Mouse (Mus musculus) common myeloid progenitor, adult 5-6 weeks (primary cell): ENCODE measurements around the gene Klhl42. TPM values are rescaled to one million over a fixed set of nuclear protein-coding genes. Genes with fewer than 3 reads are reported as not detected.

Experiments used
- ATAC-seq: replicated peaks from 2 replicates; pipeline ENCODE4 v1.8.0; 2016; ENCODE audit warnings: low read depth, mild to moderate bottlenecking, moderate TSS enrichment, inconsistent platforms; ENCODE audit not compliant: poor library complexity, severe bottlenecking
- total RNA-seq: library from RNA; stranded (forward); fragments of 200-1000, 187-1606 nt; gene quantifications from 2 replicates; pipeline ENCODE4 v1.2.3, GENCODE M21; 2017

Gene Klhl42
- total RNA-seq: 7.8 and 9.9 TPM in 2 replicates

- peak; percentile 72 for ATAC-seq
Observed at GRCm38 (mm10) chr6:147091136-147092120, at the start of gene Klhl42. Gene Klhl42 (plus strand): TSS chr6:147091379.

DNA sequence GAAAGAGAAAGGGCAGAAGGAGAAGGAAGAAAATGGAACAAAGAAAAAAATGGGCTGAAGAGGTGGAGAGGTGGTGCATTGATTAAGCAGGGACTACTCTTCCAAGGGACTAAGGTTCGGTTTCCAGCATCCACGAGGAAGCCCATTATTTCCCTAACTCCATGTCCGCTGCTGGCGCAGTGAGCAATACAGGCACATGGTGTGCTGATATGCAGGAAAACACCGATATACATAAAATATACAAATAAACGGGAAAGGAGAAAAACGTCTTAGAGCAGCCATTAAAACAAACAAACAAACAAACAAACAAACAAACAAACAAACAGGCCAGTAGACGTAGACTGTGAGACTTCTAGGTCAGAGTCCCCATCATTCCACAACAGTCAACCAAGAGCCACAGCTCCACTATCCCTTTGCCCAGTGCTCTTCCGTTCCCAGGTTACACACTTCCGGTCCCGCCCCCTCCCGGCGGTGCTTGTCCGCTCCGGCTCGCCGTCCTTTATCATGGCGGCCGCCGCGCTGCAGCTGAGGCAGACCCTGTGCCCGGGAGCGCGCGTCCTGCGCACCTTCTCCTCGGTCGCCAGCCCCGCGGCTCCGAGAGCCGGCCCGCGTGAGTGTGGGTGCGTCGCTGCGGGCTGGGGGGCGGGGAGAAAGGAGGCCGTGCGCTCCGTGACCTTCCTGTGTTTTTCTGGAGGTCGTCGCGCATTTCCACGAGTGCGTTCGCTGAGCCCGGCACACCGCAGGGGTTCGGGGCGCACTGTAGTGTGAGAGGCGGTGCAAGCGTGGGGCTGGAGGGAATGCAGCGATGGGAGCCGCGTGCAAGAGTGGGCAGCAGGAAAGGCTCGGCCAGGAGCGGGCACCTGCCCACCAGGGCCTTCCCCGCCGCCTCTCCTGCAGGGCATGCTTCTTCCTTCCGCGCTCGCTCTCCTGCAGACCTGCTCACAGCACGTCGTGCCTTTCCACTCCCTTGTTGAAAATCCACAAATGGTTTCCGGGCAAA, 48.6 kb upstream of the Klhl42 start, which contains the start of gene Mrps35:
Mrps35 (plus strand) TSS at position 474 of the 1,000 bp plus-strand sequence.
- peak; percentile 100 for ATAC-seq

DNA sequence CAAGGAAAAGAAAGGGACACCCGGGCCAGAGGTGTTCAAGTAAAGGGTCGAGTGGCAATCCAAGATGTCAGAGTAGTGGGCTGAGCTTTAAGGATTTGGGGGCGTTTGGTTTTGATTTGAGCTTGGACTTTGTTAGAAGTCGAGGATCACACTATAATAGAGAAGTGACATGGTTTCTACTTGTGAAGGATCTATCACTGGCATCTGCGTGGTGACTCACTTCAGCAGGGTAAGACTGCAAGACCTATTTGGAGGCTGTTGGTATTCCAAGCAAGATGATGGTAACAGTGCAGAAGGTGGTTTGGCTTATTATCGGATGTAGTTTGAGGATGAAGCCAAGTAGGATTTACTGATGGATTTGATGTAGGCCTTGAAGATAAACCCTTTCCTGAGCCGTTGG, 47.5 kb upstream of the Klhl42 start:
- ATAC-seq: no peak

DNA sequence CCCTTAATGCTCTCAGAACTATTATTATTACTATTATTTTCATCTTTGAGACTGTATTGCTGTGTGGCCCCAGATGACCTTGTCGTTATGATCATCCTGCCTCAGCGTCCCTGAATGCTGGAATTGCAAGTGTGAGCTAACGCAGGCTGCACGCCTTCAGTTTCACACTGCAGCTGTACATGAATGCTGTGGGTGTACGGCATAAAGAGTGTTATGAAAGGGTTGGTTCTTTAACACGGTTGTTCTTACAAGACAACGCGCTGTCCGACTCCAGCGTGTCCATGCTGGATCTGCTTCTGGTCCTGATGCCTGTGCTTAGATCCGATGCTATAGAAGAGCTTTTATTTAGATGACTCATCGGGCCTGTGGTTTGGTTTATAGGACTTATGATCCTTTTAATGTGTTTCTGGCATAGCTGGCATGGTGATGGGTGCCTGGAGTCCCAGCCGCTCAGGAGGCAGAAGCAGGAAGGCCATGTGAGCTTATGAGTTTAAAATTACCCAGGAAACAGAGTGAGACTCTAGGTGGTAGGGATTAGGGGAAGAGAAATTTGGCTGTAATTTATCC, 41.9 kb upstream of the Klhl42 start:
- ATAC-seq: no peak

DNA sequence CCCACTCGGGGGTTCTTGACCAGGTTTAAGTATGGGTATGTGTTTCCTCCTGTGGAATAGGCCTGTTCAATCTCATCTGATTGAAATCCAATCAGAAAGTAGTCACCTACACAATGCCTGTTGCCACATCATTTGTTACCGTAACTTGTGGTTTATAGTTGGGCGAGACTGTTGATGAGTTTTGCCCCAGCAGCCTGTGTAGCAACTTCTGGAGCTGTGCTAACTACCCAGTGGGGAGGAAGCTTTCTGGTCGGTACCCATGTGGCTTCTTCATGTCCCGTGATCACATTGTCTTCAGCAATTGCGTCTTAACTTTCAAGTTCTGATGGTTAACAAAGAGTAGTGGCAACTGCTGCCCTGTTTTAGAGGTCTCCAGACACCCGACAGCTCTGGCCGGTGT, 39.5 kb upstream of the Klhl42 start:
- 0 out of 2 replicates have a peak, but pooled peaks have one; percentile 18 for ATAC-seq

DNA sequence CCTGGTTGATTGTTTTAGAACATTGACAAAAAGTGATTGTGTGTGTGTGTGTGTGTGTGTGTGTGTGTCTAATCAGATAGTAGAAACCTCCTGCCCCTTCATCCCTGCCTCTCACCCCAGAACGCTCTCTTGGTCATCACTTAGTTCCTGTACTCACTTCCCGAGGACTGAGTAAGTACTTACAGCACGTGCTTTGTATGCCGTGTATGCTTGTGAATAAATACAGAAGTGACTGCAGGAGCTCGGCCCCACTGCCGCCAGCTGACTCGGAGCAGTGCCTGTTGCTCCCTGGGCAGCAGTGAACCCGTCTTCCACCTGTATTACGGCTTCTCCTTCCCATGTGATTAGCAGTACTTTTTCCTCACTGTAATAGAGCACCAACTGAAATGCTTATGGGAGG, 38.7 kb upstream of the Klhl42 start:
- no peak for ATAC-seq

GRCm38 (mm10) chr6:147053785-147054646, 37.2 kb upstream of the Klhl42 start:
- no peak for ATAC-seq

DNA sequence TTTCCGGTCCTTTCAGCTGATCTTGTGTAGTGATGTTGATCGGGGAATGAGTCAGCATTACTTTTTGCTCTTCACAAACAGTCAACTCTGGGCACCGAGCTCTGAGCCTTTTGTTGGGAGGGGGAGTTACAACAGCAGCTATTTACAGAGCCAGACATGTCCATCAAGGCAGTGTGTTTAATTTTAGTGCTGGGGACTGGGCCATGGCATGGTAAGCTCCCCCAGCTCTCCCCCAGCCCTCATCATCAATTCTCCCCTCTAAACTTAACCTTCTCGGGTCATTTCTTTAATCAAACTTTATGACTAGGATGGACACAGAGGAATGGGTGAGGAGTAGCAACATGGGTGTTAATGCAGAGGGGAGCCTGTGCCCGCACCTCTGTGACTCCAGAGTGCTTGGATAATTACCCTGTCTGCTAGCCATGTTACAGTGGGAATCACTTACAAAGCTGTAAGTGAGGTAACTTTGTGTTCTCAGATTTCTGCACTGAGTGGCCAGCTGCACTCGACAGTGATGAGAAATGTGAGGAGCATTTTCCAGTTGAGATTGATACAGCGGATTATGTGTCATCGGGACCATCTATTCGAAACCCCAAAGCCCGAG, 35.7 kb upstream of the Klhl42 start:
- no peak for ATAC-seq

DNA sequence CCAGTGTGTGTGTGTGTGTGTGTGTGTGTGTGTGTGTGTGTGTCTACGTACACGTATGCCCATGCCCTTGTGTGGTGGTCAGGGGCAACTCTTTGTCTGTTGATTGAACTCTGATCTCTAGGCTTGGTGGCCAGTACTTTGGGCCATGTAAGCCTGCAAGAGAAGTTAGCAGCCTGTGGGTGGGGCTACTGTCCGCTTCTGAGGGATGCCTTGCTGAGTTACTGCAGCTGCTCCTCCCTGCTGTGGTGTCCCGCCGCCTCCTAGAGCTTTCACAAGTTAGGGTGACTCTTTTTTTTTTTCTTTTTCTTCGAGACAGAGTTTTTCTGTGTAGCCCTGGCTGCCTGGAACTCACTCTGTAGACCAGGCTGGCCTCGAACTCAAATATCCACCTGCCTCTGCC, 31.9 kb upstream of the Klhl42 start:
- ATAC-seq: no peak

- no peak for ATAC-seq
Observed at GRCm38 (mm10) chr6:147061630-147062029, 29.5 kb upstream of the Klhl42 start.

DNA sequence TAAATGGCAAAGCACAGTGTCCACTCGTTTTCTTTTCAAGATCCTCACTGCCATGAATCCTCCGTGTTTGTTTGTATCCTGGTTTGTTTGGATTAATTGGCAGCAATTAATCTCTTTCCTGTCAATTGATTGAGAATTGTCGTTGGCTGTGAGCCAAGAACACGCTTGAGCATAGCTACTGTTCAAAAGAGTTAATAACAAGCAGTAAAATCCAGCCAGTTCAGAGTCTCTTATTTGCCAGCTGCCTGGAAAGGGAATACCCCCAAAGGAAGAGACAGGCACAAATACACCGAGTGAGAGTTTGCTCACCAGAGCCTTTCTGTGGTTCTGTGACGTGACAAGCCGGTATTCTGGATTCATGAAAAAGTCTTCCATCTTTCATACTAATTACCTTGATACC, 29.1 kb upstream of the Klhl42 start:
- no peak for ATAC-seq

DNA sequence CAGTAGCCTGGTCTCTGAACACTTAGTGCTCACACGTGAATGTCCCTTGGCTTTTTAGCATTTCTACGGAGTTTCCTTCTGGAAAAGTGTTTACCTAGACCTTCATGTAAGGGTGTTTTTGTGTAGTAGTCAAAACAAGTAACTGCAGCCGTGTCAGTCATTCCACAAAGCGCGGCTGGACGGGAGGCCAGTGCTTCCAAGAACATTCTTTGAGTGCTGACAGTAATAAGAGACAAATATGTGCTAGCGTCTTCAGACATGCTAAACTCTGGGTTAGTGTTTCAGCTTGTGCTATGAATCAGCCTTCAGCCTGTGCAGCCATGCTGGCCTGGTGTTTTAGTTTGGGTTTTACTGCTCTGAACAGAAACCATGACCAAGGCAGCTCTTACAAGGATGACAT, 28.5 kb upstream of the Klhl42 start:
- ATAC-seq: no peak

GRCm38 (mm10) chr6:147064226-147064943, 26.8 kb upstream of the Klhl42 start:
- no peak for ATAC-seq

GRCm38 (mm10) chr6:147064944-147065261, 26.3 kb upstream of the Klhl42 start:
- ATAC-seq: no peak

GRCm38 (mm10) chr6:147075808-147076387, 15.3 kb upstream of the Klhl42 start:
- no peak for ATAC-seq

DNA sequence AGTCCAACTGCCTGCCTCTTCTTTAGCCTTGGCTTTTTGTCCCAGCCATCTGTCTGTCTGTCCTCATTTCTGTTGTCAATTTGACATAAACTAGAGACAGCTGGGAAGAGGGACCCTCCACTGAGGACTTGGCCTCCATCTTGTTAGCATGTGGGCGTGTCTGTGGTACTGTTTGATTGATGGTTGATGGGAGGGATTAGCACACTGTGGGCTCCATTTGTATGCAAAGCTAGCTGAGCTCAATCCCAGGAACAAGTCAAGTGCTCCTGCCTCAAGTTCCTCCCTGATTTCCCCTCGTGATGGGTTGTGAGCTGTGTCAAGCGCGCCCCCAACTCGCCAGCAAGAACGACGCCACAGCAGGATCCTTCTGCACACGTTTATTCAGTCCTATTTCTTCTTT, 14.3 kb upstream of the Klhl42 start:
- no peak for ATAC-seq

DNA sequence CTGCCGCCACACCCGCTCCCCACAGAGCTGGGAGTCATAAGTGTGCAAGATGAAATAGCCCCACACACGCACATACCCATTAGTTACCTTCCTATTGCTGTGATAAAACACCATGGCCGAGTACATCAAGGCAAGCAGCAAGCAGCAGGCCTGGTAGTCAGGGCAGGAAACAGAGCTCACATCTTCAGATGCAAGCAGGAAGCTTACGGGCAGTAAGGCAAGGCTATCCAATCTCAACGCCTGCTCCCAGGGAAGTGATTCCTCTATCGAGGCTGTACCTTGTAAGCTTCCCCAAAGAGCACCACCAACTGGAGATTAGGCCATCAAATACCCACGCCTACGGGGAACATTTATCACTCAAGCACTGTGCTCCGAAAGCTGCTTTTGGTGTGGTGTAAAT, 11.3 kb upstream of the Klhl42 start:
- no peak for ATAC-seq

- no peak for ATAC-seq
Observed at GRCm38 (mm10) chr6:147085398-147086040, 5.7 kb upstream of the Klhl42 start.
